Mouse (Mus musculus): ENCODE measurements around the gene Ap5b1.

Gene Ap5b1

GRCm38 (mm10) chr19:5609547-5610404, 42.0 kb downstream of the Ap5b1 start, which contains the start of gene Kat5:
TSS of gene Kat5 (minus strand) at chr19:5610237.
- DNase-seq (ENCODE audit: extremely low spot score): peak; percentile 98

GRCm38 (mm10) chr19:5611973-5612372, 44.1 kb downstream of the Ap5b1 start:
- DNase-seq (ENCODE audit: extremely low spot score): no peak

GRCm38 (mm10) chr19:5612762-5613411, 45.1 kb downstream of the Ap5b1 start:
- DNase-seq (ENCODE audit: extremely low spot score): no peak

GRCm38 (mm10) chr19:5614953-5615352, 47.1 kb downstream of the Ap5b1 start:
- no peak for DNase-seq (ENCODE audit: extremely low spot score)

GRCm38 (mm10) chr19:5620007-5620406, 52.2 kb downstream of the Ap5b1 start:
- no peak for DNase-seq (ENCODE audit: extremely low spot score)
